Mouse (Mus musculus): ENCODE data around the gene Prkcsh.

Gene Prkcsh

DNA sequence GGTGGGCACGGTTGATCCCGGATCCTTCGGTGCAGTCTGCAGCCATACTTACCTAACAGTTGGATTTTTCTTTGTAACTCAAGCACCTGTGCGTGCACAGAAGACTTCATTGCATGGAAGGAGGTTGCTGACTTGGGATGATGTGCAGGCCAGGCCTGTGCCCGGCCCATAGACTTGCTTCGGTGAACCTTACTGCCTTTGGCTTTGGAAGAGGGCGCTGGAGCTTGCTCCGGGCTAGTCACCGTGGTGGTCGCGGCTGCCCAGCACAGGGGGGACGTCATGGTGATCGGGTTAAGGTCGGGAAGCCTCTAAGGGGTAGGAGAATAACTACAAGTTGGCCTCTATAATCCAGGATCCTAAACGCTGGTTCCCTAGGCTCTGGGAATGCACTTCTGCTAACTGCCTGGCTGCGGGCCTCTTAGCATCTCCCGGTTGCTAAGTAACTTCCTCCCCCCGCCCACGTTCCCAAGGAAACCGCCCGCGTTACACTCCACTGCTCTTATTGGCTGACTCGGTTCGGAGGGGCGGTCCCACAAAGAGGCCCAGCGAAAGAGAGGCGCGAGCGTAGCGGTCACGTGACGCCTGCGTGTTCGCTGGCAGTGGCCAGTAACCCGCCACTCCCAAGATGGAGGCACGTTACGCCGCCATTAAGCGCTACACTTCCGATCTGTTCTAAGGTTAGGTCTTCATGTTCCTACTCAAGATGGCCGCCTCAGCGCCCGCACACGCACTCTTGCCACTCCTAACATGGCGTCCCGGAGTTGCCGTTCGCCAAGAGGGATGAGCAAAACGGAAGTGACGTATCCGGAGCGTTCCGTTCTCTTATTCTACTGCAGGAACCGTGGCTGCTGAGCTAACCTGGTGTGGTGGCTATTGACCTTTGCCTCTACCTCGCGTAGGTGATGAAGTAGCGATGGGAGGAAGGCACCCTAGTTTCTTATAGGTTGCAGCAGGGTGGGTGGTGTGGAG, at the start of gene Prkcsh, which contains the start of gene Ccdc151:
Gene Prkcsh (plus strand): TSS at position 613 of the 969 bp plus-strand sequence.
Gene Ccdc151 (minus strand): TSS at position 441 of the 969 bp plus-strand sequence.
- DNase-seq, result peak; percentile 100

DNA sequence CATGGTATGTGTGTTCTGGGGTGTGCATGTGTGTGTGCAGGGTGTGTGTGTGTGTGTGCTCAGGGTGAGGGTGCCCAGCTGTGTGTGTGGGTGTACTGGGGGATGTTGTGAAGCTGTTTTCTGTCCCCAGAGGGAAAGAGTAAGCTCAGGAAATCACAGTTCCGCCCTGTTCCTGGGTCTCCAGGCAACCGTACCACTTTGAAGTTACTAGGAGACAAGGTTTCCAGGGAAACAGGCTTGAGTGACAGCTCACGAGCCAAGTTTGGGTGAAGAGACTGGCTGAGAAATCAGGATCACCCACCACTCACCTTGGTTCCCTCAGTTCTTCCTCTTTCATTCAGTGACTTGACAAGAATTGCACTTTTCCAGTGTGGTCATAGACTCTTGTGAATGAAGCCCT, 49.0 kb upstream of the Prkcsh start:
- DNase-seq, result no peak

GRCm38 (mm10) chr9:21954635-21955034, 48.0 kb upstream of the Prkcsh start:
- peak; percentile 59 for DNase-seq

DNA sequence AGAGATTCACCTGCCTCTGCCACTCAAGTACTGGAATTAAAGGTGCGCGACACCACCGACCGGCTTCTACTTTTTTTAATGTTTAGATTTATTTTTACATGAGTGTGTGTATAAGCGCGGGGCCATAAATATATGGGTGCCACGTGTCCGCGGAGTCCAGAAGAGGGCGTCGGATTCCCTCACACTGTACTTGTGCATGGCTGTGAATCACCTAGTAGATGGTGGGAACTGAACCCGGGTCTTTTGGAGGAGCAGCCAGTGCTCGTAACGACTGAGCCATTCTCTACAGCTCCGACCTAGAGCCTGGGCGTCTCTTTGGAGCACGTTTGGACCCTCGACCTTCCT, 47.4 kb upstream of the Prkcsh start:
- DNase-seq, result no peak

GRCm38 (mm10) chr9:21955570-21956281, 46.9 kb upstream of the Prkcsh start, which contains the start of gene Swsap1:
Gene Swsap1, plus strand, starts transcription at chr9:21955755.
- DNase-seq, result peak; percentile 99

DNA sequence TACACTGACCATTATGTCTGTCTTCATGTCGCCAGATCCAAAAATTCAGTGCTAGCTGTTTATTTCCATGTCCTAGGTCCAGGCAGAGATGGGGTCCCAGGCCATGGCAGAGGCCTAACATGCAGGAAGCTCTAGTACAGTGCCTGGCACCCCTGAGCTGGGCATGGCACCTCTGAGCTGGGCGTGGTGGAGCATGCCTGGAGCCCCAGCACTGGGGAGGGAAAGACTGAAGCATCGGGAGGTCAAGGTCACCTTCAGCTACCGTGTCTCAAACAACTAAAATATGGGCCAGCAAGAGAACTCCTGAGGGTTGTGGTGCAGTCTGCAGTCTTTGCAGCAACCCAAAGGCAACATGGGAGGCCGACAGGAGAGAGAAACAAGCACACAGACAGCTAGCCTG, 44.2 kb upstream of the Prkcsh start:
- DNase-seq, result no peak

- DNase-seq, result peak; percentile 54
Measured at GRCm38 (mm10) chr9:21959244-21959643, 43.4 kb upstream of the Prkcsh start.

GRCm38 (mm10) chr9:21960135-21960534, 42.5 kb upstream of the Prkcsh start:
- DNase-seq, result no peak

- DNase-seq, result peak; percentile 60
Measured at GRCm38 (mm10) chr9:21960558-21961208, 41.9 kb upstream of the Prkcsh start.

DNA sequence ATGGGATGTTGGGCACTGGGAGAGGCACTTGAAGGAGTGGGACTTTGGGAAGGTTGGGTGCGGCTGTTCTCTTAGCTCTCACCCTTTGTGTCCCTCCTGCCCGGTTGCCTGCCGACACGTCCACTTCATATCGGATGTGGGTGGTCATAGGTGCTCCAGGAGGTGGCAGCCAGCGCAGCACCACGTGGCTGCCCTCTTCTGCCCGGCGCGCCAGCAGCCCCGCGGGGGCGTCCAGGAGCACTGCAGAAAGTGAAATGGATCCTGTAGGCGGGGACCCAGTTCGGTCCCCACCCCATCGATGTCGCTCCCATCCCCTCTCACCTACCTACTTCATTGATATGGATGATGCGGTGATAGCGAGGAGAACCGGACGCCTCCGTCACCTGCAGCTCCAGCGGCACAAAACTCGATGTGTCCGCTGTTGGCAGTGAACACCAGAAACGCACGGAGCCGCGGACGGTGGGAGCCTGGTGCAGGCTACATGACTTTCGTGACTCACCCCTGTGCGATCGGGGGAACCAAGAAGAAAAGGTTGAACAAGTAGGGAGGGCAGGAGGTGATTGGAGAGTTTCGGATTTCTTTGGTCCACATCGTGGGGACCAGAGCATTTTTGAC, 41.1 kb upstream of the Prkcsh start:
- peak; percentile 50 for DNase-seq

DNA sequence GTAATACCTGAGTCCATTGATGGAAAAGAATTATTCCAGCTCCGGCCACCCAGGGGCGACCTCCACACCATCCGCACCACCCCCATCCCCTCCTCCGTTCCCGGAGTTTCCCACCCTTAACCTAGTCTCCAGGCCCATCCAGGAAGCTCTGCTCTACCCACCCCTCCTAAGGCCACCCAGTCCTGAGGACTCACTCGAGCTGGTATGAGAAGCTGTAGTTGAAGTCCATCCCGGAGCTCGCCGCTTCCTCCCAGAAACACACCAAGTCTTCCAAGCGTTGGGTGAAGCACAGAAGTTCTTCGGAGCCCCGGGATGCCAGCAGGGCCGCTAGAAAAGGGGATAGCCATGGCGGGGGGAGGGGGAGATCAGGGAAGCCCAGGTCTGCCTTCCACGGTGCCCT, 40.6 kb upstream of the Prkcsh start:
- DNase-seq, result no peak

DNA sequence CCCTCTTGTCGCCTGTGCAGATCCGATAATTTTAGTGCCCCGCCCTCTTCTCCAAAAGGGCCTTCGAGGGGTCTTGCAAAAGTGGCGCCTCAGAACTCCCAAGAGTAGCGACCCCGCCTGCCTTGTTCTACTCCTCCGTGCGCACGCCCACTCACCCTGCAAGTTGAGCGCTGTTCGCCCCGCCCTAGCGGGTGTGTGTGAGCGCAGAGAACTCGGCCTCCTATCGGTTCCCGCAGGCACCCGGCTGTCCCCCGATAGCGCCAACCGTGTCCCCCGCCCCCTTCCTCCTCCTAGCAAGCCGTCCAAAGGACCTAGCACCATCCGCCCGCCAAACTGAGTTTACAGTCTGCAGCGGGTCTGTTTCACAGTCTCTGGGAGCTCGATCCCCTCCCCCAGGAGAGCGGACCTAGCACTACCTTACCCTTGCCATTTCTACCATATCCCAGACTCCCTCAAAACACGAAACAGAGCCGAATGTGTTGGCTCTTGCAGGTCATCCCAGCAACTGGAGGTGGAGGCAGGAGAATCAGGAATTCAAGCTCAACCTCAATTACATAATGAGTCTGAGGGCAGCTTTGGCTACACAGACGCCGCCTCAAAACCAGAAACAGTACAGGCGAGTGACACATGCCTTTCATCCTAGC, 40.1 kb upstream of the Prkcsh start:
- DNase-seq, result peak; percentile 79

DNA sequence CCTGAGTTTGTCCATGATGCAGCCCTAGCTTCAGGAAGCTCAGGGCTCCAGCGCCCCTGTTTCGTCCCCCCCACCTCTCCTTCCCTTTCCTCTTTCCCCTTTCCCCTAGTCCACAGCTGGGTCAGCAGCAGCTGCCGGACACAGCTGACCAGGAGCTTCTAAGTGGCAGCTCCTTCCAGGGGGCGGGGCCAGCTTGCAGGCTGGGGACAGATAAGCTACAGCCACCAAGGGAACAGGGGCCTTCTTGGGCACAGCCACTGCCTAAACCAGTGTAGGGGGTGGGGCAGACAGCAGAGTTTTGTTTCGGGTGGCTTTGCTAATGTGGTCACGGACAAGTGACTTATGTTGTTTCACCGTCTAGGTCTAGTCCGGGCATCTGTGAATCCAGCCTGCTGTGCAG, 39.2 kb upstream of the Prkcsh start, which contains the start of gene Epor:
Gene Epor (minus strand): TSS at position 90 of the 400 bp plus-strand sequence.
- DNase-seq, result peak; percentile 55

DNA sequence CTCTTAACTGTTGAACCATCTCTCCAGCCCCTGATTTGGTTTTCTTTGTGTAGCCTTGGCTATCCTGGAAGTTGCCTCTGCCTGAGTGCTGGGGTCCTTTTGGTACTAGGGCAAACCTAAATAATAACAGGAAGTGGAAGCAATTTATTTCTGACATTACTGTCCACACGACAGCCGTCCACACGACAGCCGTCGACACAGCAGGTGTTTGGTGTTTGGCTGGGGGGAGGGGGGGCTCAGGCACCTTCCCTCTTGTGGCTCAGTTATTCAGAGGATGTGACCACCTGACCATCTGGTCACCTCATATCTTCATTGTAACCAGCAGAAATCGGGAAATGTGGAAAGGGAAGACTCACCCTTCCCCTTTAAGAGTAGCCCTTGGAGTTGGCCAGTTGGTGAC, 33.7 kb upstream of the Prkcsh start:
- no peak for DNase-seq

DNA sequence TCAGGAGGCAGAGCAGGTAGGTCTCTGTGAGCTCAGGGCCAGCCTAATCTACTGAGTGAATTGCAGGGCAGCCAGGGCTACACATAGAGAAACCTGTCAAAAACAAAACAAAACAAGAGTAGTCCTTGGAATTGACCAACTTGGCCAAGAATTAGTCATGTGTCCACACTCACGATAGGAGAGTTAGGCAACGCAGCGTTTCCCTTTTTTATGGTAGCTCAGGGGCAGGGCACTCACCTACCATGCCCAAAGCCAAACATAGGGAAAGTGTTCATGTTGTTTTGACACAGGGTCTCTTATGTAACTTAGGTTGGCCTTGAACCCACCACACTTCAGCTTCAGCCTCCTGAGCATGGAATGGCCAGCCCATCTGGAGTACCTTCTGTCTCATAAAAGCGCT, 33.3 kb upstream of the Prkcsh start:
- DNase-seq, result no peak

- no peak for DNase-seq
Measured at GRCm38 (mm10) chr9:21976626-21977175, 25.9 kb upstream of the Prkcsh start.

DNA sequence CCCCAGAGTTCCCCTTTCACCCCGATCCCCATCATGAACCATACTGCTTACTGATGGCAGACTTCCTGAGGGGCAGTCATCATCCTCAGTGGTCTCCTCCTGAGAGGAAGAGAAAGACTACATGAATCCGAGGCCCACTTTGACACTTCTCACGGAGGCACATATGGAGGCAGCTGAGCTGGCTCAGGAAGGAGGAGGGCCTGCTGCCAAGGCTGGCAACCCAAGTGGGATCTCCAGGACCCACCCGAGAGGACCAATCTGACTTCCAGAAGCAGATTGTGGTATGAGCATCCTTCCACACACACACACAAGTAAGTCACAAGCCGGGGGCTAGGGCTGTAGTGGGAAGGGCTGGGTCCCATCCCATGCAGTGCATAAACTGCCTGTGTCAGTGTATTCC, 25.3 kb upstream of the Prkcsh start:
- DNase-seq, result no peak

DNA sequence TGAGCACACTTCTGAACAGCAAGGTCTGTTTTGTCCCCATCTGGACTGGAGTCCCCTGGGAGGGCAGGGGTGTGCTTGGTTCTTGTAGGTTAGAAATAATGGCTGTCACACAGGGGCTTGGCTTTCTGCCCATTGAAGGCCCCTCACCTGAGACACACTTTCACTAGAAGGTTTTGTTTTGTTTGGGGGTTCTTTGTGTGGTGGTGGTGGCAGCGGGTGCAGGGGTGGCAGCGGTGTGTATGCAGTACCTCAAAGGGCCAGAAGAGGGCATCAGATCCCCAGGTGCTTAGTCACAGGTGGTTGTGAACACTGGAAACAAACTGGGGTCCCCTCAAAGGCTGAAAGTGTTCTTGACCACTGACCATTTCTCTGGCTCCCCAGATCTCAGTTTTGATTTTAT, 24.6 kb upstream of the Prkcsh start:
- peak; percentile 56 for DNase-seq

DNA sequence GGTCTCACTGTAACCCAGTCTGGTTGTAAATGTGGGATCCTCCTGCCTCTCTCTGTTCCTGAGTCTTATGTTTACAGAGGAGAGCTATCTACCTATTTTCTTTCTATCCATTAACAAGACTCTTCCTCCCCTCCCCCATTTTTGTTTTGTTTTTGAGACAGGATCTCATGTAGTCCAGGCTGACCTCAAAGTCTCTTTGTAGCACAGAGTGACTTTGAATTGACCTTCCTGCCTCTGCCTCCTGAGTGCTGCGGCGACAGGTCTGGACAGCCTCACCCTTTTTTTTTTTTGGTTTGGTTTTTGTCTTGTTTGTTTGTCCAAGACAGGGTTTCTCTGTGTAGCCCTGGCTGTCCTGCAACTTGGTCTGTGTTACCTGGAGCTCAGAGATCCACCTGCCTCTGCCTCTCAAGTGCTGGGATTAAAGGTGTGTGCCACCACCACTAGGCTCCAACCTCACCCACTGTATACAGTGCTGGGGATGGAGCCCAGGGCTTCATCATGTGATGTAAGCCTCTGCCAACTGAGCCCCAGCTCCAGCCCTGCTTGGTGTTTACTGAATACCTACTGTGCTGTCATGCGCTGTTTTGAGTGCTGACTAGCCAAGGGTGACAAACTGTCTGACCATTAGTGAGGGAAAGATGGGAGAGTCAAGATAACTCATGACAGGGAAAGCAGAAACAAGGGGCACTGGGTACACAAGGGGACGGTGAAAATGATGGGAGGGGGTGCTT, 24.0 kb upstream of the Prkcsh start:
- no peak for DNase-seq

DNA sequence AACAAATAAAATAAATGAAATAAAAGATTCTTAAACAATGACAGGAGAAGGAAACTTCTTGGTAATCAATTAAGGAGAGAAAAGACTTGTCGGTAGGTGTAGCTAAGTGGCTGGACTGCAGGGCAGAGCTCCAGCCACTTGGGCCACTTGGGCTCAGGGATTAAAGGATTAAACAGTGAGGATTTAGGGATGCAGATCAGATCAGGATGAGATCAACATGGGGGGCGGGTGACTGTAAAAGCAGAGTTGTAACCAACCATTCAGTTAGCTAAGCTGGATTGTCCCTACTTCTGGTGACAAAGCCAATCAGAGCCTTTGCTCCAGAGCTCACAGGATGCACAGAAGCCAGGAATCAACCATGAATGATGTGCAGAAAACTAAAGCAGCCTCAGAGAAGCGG, 18.7 kb upstream of the Prkcsh start:
- DNase-seq, result no peak
